Mouse (Mus musculus) testis, postnatal 14 days (tissue): Measurements from ENCODE around the gene Capn8.

Experiments
- DNase-seq: peaks from one replicate; pipeline ENCODE4 v3.0.0; 2021; ENCODE audit warnings: low spot score

Gene Capn8

DNA sequence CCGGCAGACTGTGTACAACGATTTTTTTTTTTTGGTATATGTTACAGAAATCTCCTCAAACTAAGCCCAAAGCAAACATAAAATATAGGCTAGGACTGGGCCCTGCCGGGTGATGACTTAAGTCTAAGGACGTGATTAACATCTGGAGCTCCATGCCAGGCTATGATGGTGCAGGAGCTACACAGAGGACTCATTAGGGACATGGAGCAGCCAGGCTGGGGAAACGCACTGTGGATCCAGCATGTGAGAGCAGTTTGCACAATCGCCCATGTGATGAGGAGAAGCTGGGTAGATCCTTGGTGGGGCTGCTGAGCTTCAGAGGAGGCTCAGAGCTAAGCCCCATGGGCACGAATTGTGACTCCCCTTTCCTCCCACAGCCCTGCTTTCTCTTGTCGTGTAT lies 14.0 kb upstream of the Capn8 start:
- no peak for DNase-seq

DNA sequence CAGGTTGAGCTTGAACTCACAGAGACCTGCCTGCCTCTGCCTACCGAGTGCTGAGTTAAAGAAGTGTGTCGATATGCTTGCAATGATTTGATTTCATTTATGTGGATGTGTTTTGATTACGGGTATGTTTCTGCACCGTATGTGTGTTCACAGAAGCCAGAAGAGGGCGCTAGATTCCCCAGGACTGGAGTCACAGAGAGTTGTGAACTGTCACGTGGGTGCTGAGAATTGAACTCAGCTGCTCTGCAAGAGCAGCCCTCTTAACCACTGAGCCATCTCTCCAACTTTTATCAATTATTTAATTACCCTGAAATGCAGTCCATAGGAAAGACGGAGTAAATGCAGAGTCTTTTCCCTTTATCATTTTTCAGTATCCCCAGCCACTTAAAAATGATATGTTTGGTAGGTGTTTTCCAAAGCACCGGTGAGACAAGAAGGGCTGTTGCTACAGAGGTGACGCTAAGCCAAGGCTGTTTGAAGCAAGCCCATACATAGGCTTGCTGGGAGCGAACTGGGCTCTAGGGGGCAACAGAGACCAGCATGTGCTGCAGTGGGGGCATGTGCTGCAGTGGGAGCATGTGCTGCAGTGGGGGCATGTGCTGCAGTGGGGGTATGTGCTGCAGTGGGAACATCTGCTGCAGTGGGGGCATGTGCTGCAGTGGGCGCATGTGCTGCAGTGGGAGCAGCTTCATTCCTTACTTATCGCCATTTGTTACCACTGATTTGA lies 11.0 kb upstream of the Capn8 start:
- no peak for DNase-seq

DNA sequence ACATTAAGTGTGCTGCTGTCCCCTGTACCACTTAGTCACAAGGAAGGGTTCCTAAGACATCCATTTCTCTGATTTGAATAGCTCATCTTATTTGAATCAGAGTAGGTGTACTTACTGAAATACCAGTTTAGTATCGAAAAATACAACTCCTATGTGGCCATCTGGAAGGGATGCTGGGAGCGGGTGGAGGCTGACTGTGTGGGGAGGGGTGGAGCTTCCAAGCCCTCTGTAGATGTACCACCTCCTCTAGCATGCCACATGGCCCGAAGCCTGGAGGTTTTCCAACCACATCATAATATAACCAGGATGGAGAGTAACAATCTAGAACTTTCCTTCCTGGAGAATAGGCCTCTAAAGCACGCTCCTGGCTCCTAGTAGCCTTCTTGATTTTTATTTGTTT lies 6.5 kb upstream of the Capn8 start:
- no peak for DNase-seq

DNA sequence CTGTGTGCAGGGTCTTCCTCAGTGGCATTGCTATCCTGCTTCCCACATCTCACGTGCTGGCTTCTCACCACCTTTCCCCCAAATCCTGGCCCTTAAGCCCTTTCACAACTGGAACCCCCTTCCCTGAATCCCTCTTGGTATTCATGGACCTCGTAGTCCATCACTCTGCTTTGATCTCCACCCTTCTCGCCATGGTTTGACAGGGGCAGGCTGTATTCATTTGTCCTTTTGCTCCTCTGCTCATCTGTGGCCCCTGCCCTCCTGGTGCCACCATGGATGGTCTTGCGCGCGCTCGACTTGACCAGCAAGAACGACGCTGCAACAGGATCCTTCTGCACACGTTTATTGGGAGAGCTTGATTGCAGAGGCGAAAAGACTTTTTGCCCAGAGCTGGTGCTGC lies 5.3 kb upstream of the Capn8 start:
- no peak for DNase-seq

DNA sequence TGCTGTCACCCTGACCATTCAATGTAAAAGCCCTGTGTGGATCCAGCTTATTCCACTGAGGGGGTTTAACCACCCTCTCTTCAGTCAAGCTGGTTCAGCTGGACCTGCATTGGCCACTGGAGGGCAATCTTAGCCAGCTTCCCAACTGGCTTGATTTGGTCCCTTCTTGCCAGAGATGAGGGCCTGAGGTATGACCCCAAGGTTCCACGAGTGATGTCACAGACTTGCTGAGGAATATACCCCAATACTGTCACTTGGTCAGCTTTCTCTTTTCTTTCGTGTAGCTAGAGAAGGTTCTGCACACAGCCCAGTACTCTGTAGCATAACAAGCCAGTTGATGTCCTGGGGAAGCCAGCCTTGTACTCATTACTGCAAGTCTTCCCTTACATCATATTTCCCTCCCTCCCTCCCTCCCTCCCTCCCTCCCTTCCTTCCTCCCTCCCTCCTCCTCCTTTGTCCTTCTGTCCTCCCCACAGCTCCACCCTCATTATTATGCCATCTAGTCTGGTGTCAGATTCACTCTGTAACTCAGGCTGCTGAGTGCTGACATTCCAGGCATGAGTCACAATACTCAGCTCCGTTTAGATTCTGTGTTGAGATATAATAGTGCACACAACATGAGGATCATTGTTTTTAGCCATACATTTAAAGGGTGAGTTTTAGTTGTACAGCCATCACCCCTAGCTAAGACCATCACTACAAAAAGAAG lies 4.3 kb upstream of the Capn8 start:
- no peak for DNase-seq

DNA sequence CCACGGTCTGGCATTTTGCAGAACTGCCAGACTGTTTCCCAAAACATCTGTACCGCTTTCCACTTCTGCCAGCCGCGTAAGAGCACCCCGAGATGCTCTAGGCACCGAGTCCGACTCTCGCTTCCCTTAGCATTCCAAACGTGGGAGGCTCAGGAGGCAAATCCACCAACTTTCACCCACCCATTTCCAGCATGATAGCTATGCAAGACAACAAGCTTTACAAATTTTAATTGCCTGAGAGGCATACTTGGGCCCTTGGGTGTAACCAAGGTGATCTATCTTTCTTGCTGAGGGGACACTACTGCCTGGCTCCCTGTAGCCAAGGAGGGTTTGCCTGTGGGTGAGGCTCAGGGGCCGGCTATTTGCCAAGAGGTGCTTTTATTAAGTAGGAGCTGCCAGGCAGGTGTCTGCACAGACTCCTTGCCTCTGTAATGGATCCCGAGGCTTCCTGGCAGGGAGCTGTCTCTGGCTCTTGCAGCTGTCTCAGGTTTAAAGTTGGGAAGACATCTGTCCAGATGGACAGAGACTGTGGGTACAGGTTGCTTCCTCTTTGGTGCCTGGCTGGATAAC lies 2.8 kb upstream of the Capn8 start:
- no peak for DNase-seq

DNA sequence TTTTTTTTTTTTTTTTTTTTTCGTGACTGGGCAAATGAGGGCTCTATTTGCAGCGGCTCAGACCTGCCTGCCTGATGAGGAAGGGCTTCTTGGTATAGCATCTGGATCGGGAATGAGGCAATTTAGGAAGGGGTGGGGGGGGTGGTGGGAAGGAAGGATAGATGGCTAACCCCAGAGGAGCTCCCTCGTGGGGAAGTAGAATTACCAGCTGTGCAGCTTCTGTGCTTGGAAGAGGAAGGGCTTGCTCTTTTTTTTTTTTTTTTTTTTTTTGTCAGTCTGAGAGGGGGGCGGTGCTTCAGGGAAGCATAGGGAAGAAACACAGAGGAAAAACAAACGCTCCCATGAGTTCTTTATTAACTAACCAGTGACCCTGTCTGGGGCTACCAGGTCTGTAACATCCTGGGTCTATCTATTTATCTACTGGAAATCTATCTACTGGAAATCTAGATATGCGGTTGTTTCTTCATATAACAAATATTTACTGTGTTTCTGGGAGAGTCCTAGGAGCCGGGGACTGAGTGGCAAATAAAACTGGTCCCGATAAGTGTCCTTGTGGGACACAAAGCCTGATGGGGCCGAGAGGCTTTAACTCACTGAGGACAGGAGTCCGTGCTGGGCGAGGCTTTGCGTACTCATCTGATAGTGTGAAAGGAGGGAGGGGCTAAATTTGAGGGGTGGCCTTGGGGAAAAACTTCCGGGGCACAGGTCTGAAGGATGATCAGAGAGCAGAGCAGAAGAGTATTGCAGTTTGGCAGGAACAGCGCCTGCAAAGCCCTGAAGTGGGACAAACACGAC lies 2.0 kb upstream of the Capn8 start:
- no peak for DNase-seq

DNA sequence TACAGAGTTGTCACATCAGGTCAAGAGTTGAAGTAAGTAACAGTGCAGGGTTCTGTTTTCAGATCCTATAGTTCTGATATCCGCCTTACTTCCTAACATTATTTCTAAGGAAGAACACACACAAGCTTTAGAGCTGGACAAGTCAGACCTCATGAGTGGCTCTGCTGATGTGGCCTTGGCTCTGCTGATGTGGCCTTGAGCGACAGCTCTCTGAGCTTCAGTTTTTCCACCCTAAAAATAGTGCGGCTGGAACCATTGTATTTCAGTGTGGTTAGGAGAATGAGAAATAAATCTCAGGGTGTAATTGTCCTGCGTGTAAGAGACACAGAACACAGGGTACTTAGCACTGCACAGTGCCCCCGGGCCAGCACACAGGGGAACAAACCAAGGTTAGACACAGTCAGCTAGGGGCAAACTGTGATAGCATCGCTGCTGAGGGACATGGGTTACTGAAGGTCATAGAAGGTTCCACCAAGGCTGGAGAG lies 586 bp downstream of the Capn8 start:
- no peak for DNase-seq

DNA sequence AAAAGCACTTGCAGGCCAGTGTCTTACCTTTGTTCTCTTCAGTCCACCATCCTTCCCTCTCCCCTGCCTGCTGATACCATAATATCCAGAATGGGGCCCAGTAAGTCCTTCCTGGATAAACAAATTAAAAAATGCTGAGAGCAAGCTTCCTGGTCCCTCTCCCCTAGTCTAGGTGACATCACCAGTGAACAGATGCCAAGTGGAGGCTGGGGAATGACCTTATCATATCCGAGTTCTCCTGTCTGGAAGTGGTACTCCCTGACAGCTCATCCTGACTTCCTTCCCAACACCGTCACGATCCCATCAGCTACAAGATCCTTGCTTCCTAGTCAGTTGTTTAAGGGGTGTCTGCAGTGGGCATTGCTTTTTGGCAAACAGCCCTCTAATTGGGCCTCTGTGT lies 6.3 kb downstream of the Capn8 start:
- no peak for DNase-seq

DNA sequence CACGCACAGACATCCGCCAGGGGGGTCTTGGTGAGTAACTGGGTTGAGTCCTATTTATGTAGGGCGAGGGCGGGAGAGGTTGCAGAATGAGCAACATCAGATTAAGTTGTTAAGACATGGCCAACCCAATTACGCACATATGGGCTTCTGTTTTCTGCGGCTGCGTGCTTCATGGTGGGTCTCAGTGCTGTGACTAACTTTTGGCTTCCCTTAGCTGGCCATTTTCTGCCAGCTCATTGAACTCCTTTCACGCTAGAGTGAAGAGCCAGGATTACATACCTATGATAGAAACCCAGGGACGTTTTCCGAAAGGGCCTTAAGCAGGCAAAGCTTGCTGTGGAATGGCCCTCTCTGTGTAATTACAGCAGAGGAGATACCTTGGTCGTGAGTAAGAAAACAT lies 7.2 kb downstream of the Capn8 start:
- DNase-seq = no peak

DNA sequence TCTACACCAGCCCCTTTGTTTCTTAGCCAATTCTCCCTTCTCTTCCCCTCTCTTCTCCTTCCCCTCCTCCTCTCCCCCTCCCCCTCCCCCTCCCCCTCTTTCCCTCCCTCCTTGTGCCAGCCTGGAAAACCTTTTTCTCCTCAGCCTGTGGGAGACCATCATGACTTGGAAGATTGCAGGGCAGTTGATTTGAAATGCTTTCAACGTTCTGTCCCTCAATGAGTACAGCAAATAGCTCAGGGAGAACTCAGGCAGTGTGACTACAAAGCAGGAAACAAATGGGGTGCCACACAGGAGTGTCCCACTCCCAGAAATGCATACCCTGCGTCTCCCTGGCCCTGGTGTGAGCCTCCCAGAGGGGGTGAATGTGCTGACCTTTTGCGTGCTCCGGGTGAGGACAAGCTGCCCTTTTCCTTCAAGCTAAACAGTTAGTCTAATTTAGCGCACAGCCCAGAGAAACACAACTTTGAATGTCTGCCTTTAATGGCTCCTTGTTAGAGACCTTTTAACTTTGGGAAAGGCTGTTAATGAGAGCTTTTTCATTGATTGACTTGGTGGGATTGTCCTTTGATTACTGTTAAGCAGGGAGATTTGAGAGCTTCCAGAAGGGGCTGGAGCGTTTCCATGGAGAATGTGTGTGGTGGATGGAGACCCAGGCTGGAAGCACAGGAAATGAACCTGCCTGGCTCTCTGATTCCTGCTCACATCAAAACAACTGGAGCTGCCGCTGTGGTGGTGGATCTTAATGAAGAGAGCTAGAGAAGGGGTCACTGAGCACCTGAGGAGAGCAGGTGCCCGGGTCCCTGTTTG lies 9.3 kb downstream of the Capn8 start:
- no peak for DNase-seq

DNA sequence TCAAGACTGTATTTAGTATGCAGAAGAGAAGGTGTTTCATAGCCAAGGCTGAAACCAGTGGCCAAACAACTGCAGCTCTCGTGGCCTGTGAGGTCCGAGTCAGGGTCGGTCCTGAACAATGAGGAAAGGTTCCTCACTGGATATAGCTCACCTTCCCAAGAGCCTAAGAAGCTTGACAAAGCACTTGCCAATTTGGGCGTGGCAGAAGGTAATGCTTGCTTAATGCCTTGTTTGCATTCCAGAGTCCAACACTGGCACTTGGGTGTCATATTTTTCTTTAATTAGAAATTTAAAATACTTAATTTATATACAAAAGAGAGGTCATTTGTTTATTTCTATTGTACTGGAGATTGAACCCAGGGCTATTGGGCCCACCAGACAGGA lies 9.9 kb downstream of the Capn8 start:
- DNase-seq = no peak

DNA sequence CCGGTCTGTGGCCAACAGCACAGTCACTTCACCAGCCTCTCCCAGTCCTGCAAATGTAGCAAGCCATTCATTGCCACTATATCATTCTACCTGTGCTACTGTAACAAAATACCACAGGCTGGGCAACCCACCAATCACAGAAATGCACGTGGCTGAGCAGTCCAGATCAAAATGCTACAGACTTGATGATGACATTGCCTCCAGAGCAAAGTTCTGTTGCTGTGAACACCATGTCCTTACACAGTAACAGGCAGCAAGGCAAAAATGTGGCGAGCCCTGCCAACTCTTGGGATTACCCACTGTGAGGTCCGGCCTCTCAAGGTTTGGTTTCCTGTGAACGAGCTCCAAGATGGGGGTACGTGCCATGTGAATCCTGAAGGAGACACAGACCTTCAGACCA lies 19.4 kb downstream of the Capn8 start:
- no peak for DNase-seq

DNA sequence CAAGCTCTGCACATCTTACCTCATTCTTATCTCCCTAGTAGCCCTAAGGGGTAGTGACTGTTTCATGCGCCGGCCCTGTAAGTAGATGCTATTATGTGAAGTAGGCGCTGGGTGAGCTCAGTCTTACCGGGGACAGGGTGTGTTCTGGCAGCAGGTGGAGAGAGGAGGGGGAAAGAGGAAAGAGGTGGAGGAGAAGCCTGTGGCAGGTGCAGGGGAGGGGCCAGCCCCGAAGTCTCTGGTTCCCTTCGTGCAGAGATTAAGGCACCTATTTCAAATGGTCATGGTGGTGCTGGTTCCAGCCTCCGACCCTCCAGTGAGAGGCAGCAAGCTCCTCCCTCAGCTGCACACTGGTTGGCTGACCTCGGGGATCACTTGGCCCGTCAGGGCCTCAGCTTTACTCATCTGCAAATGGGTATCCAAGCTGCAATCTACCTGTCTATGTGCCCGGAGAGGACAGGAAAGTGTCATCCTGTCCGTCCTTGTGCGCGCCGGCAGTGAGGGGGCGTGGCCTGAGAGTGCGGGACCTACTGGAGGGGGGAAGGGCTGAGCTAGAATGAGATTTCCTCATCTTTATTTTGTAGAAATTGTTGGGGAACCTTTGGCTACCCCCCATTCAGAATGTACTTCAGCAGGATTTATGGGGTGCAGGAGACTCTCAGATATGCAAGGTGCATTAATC lies 20.5 kb downstream of the Capn8 start:
- DNase-seq = no peak

DNA sequence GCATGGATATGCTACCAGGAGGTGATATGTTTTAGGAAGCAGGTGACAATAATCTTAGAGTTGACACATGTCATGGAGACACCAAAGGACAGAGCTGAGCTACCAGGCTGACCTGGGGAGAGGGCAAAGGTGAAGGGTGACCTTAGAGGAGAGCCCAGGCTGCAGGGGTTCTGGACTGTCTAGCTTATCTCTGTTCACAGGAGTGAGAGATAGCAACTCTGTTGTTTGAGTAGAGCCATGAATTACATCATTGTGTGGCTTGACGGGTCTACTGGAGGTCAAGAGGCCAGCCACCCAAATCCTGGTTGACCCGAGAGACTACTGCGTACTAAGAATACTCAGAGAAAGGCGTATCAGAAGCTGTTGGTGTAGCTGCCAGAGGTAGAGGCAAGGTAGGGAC lies 22.9 kb downstream of the Capn8 start:
- no peak for DNase-seq

DNA sequence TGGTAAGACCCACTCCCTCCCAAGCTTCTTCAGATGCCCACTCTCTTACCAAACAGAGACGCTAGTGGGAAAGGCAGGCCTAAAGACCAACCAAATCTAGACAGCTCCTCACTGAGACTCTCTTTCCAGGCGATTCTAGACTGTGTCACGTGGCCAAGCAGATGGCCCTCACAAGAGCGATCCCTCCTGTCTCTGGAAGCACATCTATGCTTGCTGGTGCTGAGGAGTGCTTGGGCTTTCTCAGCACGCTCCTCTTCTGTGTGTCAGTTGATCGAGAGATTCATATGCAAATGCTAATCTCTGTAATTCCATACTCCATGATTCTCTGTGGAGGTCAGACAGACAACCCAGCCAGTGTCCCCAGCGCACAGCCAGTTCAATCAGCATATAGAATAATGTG lies 26.7 kb downstream of the Capn8 start:
- no peak for DNase-seq

DNA sequence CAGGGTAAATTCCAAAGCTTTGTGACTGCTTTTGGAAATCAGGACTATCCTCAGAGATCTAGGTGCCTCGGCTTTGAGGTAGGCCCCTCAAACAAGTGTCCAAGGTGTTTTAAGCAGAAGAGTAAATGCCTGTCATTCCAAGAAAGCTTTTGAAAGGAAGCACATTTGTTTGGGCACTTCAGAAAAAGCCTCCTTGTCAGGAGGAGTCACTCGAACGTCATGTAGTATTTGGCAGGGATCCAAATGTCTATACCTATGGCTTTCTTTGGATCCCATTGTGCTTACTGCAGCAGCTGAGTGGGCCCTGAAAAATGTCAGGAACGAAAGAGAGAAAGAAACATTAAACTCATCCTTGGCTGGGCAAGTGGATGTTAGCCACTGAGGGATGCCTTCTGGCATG lies 27.6 kb downstream of the Capn8 start:
- DNase-seq = no peak

DNA sequence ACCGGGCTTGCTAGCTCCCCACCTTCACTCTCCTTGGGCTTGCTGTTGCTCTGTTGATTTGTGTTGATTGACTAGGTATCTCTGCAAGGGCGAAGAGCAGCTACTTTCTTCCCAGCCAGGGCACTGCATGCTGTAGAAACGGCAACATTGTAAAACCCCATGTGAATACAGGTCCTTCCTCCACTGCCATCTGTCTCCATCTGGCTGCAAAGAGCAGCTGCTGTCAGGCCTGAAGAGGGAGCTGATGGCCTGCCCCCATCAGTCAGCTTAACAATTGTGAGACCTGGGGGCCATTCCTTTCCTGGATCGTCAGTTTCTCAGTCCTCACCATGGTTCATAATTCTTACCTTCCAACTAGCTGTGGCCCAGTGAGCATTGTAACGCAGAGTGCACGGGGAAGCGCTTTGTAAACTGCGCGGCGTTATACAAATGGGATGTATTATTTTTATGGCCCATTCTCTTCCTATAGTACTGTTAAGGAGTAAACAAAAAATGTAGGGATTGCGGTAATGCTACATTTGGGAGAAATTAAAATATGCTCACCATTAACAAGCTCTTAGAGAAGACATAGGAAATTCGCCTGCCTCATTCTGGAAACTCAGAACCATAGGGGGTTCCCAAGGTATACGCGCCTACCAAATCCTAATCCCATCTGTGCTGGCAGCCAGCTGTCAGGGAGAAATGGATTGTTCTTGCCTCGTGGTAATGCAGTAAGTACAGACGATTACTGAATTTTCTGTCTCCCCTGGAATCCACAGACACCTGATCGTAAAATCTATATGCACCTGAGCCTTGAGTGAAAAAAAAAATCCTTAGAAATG lies 40.7 kb downstream of the Capn8 start:
- DNase-seq = peak; percentile 58

DNA sequence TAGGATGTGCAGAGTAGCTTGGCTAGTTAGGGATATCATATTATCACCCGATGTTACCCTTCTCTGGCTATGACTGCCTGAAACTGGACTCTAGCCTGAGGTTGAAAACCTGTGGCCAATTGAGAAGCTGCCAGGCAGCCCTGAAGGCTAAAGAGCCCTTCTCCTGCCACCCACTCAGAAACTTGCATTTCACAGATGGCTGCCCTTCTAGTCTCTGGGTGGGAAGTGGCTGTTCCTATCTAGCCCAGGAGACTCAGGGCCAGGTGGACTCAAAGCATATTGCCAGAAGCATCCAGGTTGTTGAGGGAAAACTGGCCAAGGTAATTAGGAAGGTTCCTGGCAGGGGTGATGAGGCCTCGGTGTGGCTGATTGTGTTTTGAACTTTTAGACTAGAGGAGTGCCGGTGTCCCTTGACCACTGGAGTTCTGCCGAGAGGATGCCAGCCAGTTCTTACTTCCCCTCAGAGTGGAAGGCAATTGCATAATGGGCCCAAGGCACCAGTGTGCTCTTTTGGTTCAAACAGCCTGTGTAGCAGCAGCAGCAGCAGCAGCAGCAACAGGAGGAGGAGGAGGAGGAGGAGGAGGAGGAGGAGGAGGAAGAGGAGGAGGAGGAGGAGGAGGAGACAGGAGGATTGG lies 45.0 kb downstream of the Capn8 start:
- DNase-seq = peak; percentile 22

DNA sequence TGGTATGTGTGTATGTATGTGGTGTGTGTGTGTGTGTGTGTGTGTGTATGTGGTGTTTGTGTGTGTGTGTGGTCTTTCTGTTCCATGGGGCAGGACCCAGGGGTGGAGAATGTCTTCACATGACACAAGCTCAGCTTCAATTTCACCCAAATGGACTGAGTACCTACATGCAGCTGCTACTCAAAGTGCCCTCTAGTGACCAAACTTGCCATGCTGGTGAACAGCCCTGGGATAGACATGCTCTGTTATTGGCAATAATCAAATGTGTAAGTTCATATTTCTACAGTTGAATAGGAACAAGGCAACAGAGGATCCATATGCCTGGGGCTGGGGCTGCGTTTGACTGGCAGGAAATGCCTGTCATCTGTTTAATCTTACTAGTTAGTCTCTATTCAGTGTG lies 50.7 kb downstream of the Capn8 start:
- no peak for DNase-seq
